Mouse (Mus musculus): ENCODE data around the gene Cd300lf.

DNA sequence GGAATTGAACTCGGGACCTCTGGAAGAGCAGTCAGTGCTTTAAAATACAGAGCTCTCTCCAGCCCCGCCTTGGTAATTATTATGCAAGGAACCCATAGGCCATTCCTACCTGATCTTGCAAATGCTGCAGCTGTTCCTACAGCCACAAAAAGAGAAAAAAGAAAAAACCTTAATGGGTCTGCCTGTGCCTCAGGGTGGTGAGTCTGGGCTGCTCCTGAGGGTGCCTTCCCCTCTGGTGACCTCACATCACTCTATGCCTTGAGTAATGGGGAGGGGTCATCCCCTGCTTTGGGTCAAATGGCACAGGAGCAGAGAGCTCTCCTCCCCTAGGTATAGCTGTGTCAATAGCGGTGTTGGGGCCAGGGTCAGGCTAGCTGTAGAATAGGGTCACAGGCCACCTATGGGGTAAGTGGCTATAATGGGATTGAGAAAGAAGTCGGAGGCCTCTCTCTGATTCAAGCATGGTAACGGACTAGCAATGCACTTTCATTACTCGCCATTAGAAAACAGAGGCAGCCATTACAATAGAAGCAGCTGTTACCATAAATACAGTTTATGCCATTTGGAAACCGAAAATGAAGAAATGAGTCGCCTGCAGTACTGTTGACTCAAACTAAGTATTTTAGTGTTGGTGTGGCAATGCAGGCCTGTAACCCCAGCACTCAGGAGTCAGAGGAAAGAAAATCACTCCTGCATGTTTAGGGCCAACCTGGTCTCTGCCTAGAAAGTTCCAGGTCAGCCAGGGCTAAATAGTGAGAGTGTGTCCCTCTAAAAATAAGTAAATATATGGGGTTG, 28.8 kb downstream of the Cd300lf start:
- no peak for TF ChIP-seq POLR2A (IDR thresholded peaks at IDR 0.05; ENCODE audit: borderline replicate concordance, extremely low read depth, insufficient read depth, insufficient read length, poor library complexity, severe bottlenecking)
- no peak for TF ChIP-seq CTCF (IDR thresholded peaks at IDR 0.05; ENCODE audit: borderline replicate concordance, extremely low read depth, insufficient read depth, insufficient read length)

Data from brain, embryonic 14.5 days (tissue).